In the genomic region with DNA sequence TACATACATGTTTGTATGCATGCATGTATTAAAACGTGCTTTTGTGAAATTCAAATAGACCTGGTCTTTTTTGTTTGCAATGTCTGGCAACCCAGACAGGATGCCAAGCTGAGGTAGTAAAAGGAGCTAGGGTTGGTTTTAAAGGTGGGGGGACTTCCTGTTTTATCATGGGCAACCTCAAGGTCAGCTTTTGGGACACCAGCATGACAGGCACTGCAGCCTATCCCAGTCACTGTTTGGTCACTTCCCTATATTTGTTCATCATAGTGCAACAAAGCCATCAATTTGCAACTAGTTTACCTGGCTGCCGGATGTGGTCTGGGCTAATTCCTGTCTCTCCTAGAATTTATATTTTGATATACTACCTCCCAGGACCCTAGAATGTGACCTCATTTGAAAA, we compare ENCODE assay signal across 14 mouse cellular contexts.
"Had no signal": no experiment of that assay in that cellular context is flagged by ENCODE, and none has a peak within 500 bp of the region (broad histone marks: within the 10 kb centered on the region; RNA-seq: fewer than 3 reads in every experiment).

No protein-coding gene starts in this region.

- ATAC-seq: liver, embryonic 12.5 days; midbrain, embryonic 13.5 days; midbrain, embryonic 16.5 days had no signal

- DNase-seq: kidney, adult 11 months; kidney, adult 8-10 months; kidney, postnatal 10 days; kidney, postnatal 36 days; layer of hippocampus, postnatal 36 days; left cerebral cortex, postnatal 4 days; lung, adult 2 months; lung, postnatal 14 days; lung, postnatal 4 days; retina, postnatal 1 day; thymus, postnatal 25 days had no signal
